Mouse (Mus musculus) layer of hippocampus, adult 9-11 months (tissue): ENCODE data around the gene Tcerg1l.

ENCODE experiments used
- DNase-seq: peaks from one replicate; pipeline ENCODE4 v3.0.0; 2022

Gene Tcerg1l

GRCm38 (mm10) chr7:138215177-138215830 is 182.2 kb downstream of the Tcerg1l start:
- DNase-seq = peak; percentile 4

GRCm38 (mm10) chr7:138214710-138215109 is 182.8 kb downstream of the Tcerg1l start:
- DNase-seq = no peak

GRCm38 (mm10) chr7:138209769-138210168 is 187.8 kb downstream of the Tcerg1l start:
- no peak for DNase-seq

- DNase-seq = no peak
These were observed 192.4 kb downstream of the Tcerg1l start for GRCm38 (mm10) chr7:138205124-138205523.

GRCm38 (mm10) chr7:138202162-138202832 is 195.2 kb downstream of the Tcerg1l start:
- no peak for DNase-seq

- DNase-seq = peak; percentile 35
These were observed 198.0 kb downstream of the Tcerg1l start for GRCm38 (mm10) chr7:138199333-138200058.

GRCm38 (mm10) chr7:138196139-138196538 is 201.4 kb downstream of the Tcerg1l start:
- DNase-seq = no peak

- no peak for DNase-seq
These were observed 213.3 kb downstream of the Tcerg1l start for GRCm38 (mm10) chr7:138184197-138184596.

GRCm38 (mm10) chr7:138182216-138182615 is 215.3 kb downstream of the Tcerg1l start:
- no peak for DNase-seq

- no peak for DNase-seq
These were observed 218.9 kb downstream of the Tcerg1l start for GRCm38 (mm10) chr7:138178617-138179016.

- peak; percentile 44 for DNase-seq
These were observed 221.5 kb downstream of the Tcerg1l start for GRCm38 (mm10) chr7:138176026-138176425.

GRCm38 (mm10) chr7:138170389-138170788 is 227.1 kb downstream of the Tcerg1l start:
- DNase-seq = no peak
